Mouse (Mus musculus) CH12.LX (cell line): ENCODE measurements at regions not wholly inside any gene's neighbourhood (a gene's known extent, or its start where the extent isn't known, plus 50 kb on each side); places are given as distances from the start of the nearest gene placed in this dataset.

Source experiments
- CHD1 ChIP-seq: IDR thresholded peaks from 2 replicates; pipeline ENCODE4 v1.6.1; 2012; ENCODE audit warnings: low read depth, low read length, improper control_type of control experiment, inconsistent platforms
- CTCF ChIP-seq, 2 experiments: IDR thresholded peaks in 1 of 2; conservative IDR thresholded peaks in 1 of 2; 2 replicates each; pipeline ENCODE4 v1.5.1; 2011 to 2012; ENCODE audit warnings: low read depth in 2 of 2, low read length in 2 of 2, improper control_type of control experiment in 1 of 2, inconsistent platforms in 1 of 2, mild to moderate bottlenecking in 1 of 2, moderate library complexity in 1 of 2
- ELF1 ChIP-seq: IDR thresholded peaks from 2 replicates; pipeline ENCODE4 v1.6.1; 2014; ENCODE audit warnings: low read depth, mild to moderate bottlenecking, inconsistent platforms, low read length, improper control_type of control experiment
- ETS1 ChIP-seq: conservative IDR thresholded peaks from 2 replicates; pipeline ENCODE4 v1.6.1; 2012; ENCODE audit warnings: low read depth, mild to moderate bottlenecking, inconsistent platforms, low read length, improper control_type of control experiment, moderate library complexity
- KAT2A ChIP-seq: IDR thresholded peaks from 2 replicates; pipeline ENCODE4 v1.6.1; 2012; ENCODE audit warnings: low read length, improper control_type of control experiment, inconsistent platforms; ENCODE audit not compliant: insufficient replicate concordance
- MAFK ChIP-seq: IDR thresholded peaks from 2 replicates; pipeline ENCODE4 v1.6.1; 2011; ENCODE audit warnings: low read length, improper control_type of control experiment; ENCODE audit not compliant: insufficient replicate concordance
- POLR2A ChIP-seq: IDR thresholded peaks from 2 replicates; pipeline ENCODE4 v1.6.1; 2011; ENCODE audit warnings: low read depth, mild to moderate bottlenecking, improper control_type of control experiment, low read length
- RAD21 ChIP-seq: IDR thresholded peaks from 2 replicates; pipeline ENCODE4 v1.6.1; 2011; ENCODE audit warnings: low read depth, mild to moderate bottlenecking, low read length, improper control_type of control experiment, moderate library complexity
- RCOR1 ChIP-seq: conservative IDR thresholded peaks from 2 replicates; pipeline ENCODE4 v1.6.1; 2012; ENCODE audit warnings: low read depth, mild to moderate bottlenecking, inconsistent platforms, low read length, improper control_type of control experiment
- SIN3A ChIP-seq: IDR thresholded peaks from 2 replicates; pipeline ENCODE4 v1.6.1; 2012; ENCODE audit warnings: low read length, improper control_type of control experiment, inconsistent platforms
- SMC3 ChIP-seq: IDR thresholded peaks from 2 replicates; pipeline ENCODE4 v1.6.1; 2011; ENCODE audit warnings: low read depth, low read length, improper control_type of control experiment
- TBP ChIP-seq: conservative IDR thresholded peaks from 2 replicates; pipeline ENCODE4 v1.6.1; 2011; ENCODE audit warnings: low read depth, low read length, improper control_type of control experiment
- USF1 ChIP-seq: IDR thresholded peaks from 2 replicates; pipeline ENCODE4 v1.6.1; 2014; ENCODE audit warnings: low read depth, mild to moderate bottlenecking, inconsistent platforms, low read length, improper control_type of control experiment
- ZMIZ1 ChIP-seq: IDR thresholded peaks from 2 replicates; pipeline ENCODE4 v1.6.1; 2012; ENCODE audit warnings: low read depth, mild to moderate bottlenecking, inconsistent platforms, low read length, improper control_type of control experiment

DNA sequence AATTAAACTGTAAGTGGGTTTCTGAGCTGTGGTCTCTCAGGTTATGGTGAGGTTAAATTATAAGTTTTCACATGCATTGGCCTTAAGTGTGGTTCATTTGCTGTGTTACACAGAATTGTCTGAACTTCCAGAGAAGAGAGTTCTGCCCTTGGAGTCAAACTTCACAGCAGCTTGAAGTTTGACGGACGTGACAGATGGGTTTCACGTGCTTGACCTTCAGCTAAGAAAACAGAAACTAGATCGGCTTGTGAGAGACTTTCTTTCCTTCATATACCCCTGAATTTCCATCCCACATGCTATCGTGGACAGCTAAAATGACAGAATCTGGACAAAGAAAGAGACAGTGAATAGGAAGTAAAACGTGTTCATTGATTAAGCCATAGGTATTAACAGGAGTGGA, 173.8 kb upstream of the AI593442 start:
- TF ChIP-seq CTCF (conservative IDR thresholded peaks at IDR 0.05 in 1 of 2, IDR thresholded peaks at IDR 0.05 in 1 of 2; ENCODE audit: low read depth in 2 of 2, low read length in 2 of 2) (no peak), POLR2A (no peak), RCOR1 (no peak), KAT2A (no peak), ETS1 (no peak), RAD21 (no peak), USF1 (no peak), TBP (no peak), ELF1 (no peak), ZMIZ1 (no peak), SIN3A (no peak), MAFK (no peak), CHD1 (no peak), SMC3 (no peak)
